Mouse (Mus musculus) stomach, postnatal 0 days (tissue): ENCODE measurements around the gene Ccdc92.

Experiments
- CTCF ChIP-seq: IDR thresholded peaks from 2 replicates; pipeline ENCODE4 v1.5.1; 2016; ENCODE audit warnings: antibody characterized with exemption, low read depth, mild to moderate bottlenecking, moderate library complexity
- EP300 ChIP-seq: optimal IDR thresholded peaks from 2 replicates; pipeline ENCODE3; 2016; ENCODE audit warnings: antibody characterized with exemption

DNA sequence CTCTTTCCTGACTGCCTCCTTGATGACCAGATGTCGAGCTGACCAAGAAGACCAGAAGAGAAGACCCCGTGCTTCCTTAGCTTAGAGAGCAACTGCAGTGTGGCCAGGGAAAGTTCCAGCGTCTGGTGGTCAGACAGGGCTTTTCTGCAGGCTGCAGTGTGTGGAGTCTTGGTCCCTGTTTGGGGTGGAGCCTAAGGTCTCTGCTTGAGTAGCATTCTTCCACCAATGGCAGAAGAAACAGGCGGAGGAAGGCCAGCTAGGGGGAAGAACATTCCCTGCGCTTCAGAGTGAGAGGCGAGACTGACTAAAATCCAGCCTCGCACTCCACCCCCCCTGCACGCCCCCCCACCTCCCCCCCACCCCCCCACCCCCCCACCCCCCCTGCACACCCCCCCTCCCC, 33.9 kb upstream of the Ccdc92 start:
- TF ChIP-seq CTCF (no peak), EP300 (no peak)
